Mouse (Mus musculus): ENCODE data around the gene Fgf18. TPM values are rescaled to one million over a fixed set of nuclear protein-coding genes. Genes with fewer than 3 reads are reported as not detected.

Gene Fgf18
- total and polyA plus RNA-seq, 3 experiments: not detected

GRCm38 (mm10) chr11:33139458-33140110 is 7.6 kb downstream of the Fgf18 start:
- no peak for TF ChIP-seq GABPA (IDR thresholded peaks at IDR 0.05; ENCODE audit: insufficient replicate concordance, low read depth, low read length)
- no peak overlapping the region for H3K27ac ChIP-seq (ENCODE audit: insufficient read depth, low read depth)
- H3K4me2 ChIP-seq (ENCODE audit: insufficient read depth, low read depth, poor library complexity, severe bottlenecking): no peak overlapping the region
- no peak for DNase-seq (ENCODE audit: extremely low read depth)
- peaks cover 0 to 26% of the 10 kb centered on the region in 2 experiments for H3K36me3 ChIP-seq (replicated peaks in 1 of 2; ENCODE audit: control insufficient read depth in 1 of 2, insufficient read depth in 1 of 2, low read length in 1 of 2)
- no peaks in the 10 kb centered on the region for H3K79me2 ChIP-seq (replicated peaks; ENCODE audit: control insufficient read depth, extremely low read depth, insufficient read depth, poor library complexity, severe bottlenecking)
- dilution Hi-C loops (cut with MboI; ENCODE audit: extremely low pct_ligation_motif_present, extremely low pct_unique_long_range_greater_than_20kb, low sequenced_read_pairs) (no loop called here), in situ Hi-C loops (cut with MboI; ENCODE audit: low pct_ligation_motif_present, low pct_unique_long_range_greater_than_20kb, low sequenced_read_pairs) (loop anchor here (25.0 kb wide), 1 partner anchor 527 kb away; no protein-coding TSS in a partner anchor)
- no peaks in the 10 kb centered on the region for H3K9me3 ChIP-seq (replicated peaks; ENCODE audit: low read length)
- H3K27me3 ChIP-seq (replicated peaks): no peaks in the 10 kb centered on the region
- H3K9ac ChIP-seq (ENCODE audit: insufficient read depth, low read depth): no peak overlapping the region
- no peaks in the 10 kb centered on the region for H3K4me1 ChIP-seq (ENCODE audit: control insufficient read depth in 1 of 2, insufficient read depth in 2 of 2)
- H3K4me3 ChIP-seq (replicated peaks in 1 of 3; ENCODE audit: low read depth in 2 of 3, low read length in 2 of 3, poor library complexity in 1 of 3): no peak overlapping the region

DNA sequence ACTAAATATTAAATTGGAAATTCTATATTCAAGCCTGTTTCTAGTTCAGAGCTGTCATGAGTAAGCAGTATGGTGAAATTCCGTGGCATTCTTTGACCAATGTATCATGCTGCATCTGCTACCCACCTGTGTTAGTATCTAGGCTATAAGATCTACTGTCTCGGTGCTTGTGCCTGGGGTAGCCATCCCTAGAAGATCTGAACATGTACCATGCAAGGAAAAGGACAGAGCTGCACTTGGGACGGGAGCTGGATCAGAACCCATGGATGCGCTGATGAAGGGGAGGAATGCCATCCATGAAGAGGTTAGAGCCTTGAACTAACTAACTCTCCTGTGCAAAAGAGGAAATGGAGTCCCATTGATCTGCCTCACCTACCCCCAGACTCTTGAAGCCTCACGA is 8.5 kb downstream of the Fgf18 start:
- Histone ChIP-seq H3K27ac (ENCODE audit: insufficient read depth, low read depth) (no peak overlapping the region), H3K79me2 (replicated peaks; ENCODE audit: control insufficient read depth, extremely low read depth, insufficient read depth, poor library complexity, severe bottlenecking) (no peaks in the 10 kb centered on the region), H3K4me1 (ENCODE audit: control insufficient read depth in 1 of 2, insufficient read depth in 2 of 2) (no peaks in the 10 kb centered on the region), H3K36me3 (replicated peaks in 1 of 2; ENCODE audit: control insufficient read depth in 1 of 2, insufficient read depth in 1 of 2, low read length in 1 of 2) (peaks cover 0 to 26% of the 10 kb centered on the region in 2 experiments), H3K4me2 (ENCODE audit: insufficient read depth, low read depth, poor library complexity, severe bottlenecking) (no peak overlapping the region), H3K4me3 (replicated peaks in 1 of 3; ENCODE audit: low read depth in 2 of 3, low read length in 2 of 3, poor library complexity in 1 of 3) (no peak overlapping the region), H3K9me3 (replicated peaks; ENCODE audit: low read length) (no peaks in the 10 kb centered on the region), H3K9ac (ENCODE audit: insufficient read depth, low read depth) (no peak overlapping the region), H3K27me3 (replicated peaks) (no peaks in the 10 kb centered on the region)
- dilution Hi-C loops (cut with MboI; ENCODE audit: extremely low pct_ligation_motif_present, extremely low pct_unique_long_range_greater_than_20kb, low sequenced_read_pairs) (no loop called here), in situ Hi-C loops (cut with MboI; ENCODE audit: low pct_ligation_motif_present, low pct_unique_long_range_greater_than_20kb, low sequenced_read_pairs) (loop anchor here (25.0 kb wide), 1 partner anchor 526 kb away; no protein-coding TSS in a partner anchor)
- no peak for DNase-seq (ENCODE audit: extremely low read depth)
- TF ChIP-seq ZC3H11A (IDR thresholded peaks at IDR 0.05; ENCODE audit: low read depth, low read length) (no peak), CTCF (conservative IDR thresholded peaks at IDR 0.05 in 1 of 2, IDR thresholded peaks at IDR 0.05 in 1 of 2; ENCODE audit: low read depth in 2 of 2, low read length in 2 of 2) (no peak), NRF1 (IDR thresholded peaks at IDR 0.05; ENCODE audit: low read depth, low read length) (no peak), UBTF (IDR thresholded peaks at IDR 0.05; ENCODE audit: low read depth, low read length) (no peak), USF1 (IDR thresholded peaks at IDR 0.05; ENCODE audit: low read depth, low read length) (no peak), ETS1 (conservative IDR thresholded peaks at IDR 0.05; ENCODE audit: low read depth, low read length) (no peak), RCOR1 (conservative IDR thresholded peaks at IDR 0.05; ENCODE audit: low read depth, low read length) (no peak), GABPA (IDR thresholded peaks at IDR 0.05; ENCODE audit: insufficient replicate concordance, low read depth, low read length) (no peak), JUN (IDR thresholded peaks at IDR 0.05; ENCODE audit: insufficient read depth, low read depth, low read length) (no peak), SIN3A (IDR thresholded peaks at IDR 0.05; ENCODE audit: low read length) (no peak), KAT2A (IDR thresholded peaks at IDR 0.05; ENCODE audit: insufficient replicate concordance, low read length) (no peak), EP300 (IDR thresholded peaks at IDR 0.05; ENCODE audit: low read length) (no peak), NELFE (IDR thresholded peaks at IDR 0.05; ENCODE audit: low read depth, low read length) (no peak), ZNF384 (IDR thresholded peaks at IDR 0.05; ENCODE audit: low read depth, low read length) (no peak), IRF4 (IDR thresholded peaks at IDR 0.05; ENCODE audit: low read depth, low read length) (no peak), JUND (conservative IDR thresholded peaks at IDR 0.05; ENCODE audit: low read depth, low read length) (no peak), HCFC1 (IDR thresholded peaks at IDR 0.05; ENCODE audit: low read depth, low read length) (no peak), PAX5 (IDR thresholded peaks at IDR 0.05; ENCODE audit: low read length) (no peak)
